Mouse (Mus musculus) CD4-positive helper T cell, adult 2 months (primary cell): Measurements from ENCODE around the gene Lrrc15.

Source experiments
- DNase-seq: peaks from one replicate; pipeline ENCODE4 v3.0.0-alpha.2; 2012; ENCODE audit warnings: low read depth, missing footprints, low spot score

Lrrc15 gene

GRCm38 (mm10) chr16:30238791-30239190 is 44.3 kb downstream of the Lrrc15 start:
- no peak for DNase-seq

DNA sequence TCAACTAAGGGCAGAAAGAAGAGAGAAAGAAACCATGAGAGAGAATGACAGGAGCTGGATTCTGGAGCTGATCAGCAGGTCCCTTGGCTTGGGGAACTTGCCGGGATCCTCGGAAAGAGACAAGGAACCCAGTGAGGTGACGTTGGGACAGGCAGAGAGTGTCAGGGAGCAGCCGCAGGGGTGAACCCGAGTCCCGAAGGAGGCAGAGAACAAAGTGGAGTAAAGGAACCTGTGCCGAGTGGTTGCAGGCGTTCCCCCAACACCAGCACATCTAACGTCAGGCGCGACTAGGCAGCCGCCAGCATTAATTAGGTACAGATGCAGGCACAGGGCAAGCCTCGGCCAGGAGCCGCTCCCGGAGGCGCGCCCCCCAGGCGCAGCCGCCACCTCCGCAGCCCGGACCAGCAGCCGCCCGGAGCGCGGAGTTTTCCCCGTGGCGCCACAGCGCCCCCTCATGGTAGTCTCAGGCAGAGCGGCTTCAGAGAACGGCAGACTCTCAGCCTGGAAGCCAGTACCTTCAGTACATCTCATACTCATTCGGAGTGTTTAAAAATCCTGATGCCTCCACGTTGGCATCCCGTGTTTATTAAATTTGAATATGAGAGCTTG is 46.9 kb downstream of the Lrrc15 start:
- peak; percentile 74 for DNase-seq

GRCm38 (mm10) chr16:30235577-30235976 is 47.5 kb downstream of the Lrrc15 start:
- no peak for DNase-seq

DNA sequence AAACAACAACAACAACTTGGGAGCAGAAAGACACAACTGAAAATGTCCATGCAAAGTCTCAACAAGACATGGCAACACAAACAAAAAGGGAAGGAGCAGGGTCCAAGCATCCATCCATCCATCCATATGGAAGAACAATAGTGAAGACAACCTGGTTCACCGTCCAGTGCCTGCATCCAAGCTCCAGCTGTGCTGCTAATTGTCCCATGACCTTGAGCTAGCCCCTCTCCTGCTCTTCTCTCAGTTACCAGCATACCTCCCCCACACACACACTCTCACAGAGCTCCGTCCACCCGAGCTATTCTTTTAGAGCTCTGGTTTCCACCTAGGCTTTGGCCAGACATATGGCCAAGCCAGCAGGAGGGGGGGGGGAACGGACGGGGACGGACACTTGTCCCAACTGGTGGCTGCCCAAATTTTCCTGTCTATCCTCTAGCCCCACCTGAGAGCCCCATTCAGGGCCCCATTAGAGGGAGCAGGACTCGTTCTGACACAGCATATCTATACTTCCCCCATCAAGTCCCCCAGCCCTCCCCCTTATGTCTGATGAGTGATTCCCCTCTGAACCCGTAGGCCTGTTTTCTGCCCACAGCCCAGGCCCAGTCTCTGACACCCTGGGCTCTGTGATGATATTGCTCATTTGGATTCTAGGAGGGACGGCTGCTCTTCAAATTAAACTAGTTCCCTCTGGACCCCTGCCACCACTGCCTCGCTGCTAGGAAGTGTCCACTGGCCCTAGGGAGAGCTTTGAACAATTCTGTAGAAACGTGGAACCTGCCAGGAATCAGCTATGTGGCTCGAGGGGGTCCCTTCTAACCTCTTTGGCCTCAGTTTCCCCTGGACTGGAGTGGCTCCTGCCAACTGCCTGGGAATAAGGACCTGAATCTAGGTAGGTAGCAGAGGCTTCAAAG is 48.2 kb downstream of the Lrrc15 start:
- no peak for DNase-seq

GRCm38 (mm10) chr16:30234077-30234476 is 49.0 kb downstream of the Lrrc15 start:
- no peak for DNase-seq

DNA sequence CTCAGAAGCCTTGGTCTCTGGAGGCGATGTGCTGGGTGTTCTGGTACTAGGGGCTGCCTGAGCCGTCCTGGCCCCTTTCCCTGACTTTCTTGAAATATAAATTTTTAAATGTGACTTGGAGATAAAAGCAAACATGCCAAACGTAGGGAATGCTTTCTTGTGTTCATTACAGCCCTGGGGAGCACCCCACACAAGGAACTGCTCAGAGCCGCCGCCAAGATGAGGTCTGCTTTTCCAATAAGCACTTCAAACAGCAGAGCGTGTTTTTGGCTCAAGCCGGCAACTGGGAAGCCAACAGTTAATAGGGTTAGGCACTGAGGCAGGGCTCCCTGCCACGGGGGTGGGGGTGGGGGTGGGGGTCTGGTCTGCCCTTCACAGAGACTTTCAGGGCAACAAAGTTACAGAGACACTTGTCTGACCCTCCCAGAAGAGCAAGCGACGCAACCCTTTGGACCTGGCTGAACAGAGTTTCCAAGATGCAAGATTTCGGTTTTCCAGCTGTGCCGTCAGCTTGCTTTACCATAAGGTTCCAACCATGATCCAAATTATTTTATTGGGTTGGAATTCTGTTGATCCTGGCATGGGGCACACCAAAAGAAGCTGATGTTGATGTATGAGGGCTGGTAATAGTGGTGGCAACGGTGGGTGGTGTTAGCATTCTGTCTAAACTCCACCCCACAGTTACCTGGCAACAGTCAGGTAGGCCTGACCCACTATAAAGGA is 51.0 kb downstream of the Lrrc15 start:
- DNase-seq, result no peak

DNA sequence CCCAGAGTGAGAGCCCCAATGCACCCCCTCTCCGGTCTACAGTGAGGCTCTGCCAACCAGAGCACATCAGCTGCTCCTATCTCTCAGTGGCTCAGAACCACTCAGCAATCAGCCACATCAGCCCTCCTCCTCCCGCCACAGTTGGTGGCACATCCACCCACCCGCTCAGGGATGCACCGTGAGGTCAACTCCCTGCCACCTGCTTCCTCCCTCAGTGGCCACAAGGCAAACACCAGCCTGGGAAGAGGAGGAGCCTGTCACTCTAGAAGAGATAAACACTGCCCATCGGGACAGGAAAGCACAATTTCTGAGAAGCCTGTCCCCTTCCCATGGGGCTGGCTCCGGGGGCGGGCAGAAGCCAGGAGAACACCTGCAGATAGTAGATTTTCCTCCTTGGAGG is 55.7 kb downstream of the Lrrc15 start:
- DNase-seq, result peak; percentile 56

- no peak for DNase-seq
These were observed 61.8 kb downstream of the Lrrc15 start for GRCm38 (mm10) chr16:30221161-30221782.
